Mouse (Mus musculus) liver, embryonic 12.5 days (tissue): Measurements from ENCODE around the gene Olfr108. TPM values are rescaled to one million over a fixed set of nuclear protein-coding genes. Genes with fewer than 3 reads are reported as not detected.

Source experiments
- ATAC-seq: fragments of 200-750 bp; cut with Nextera tagmentation; 2 replicates; pipeline ENCODE4 v1.8.0; 2017; ENCODE audit warnings: moderate number of reproducible peaks, mild to moderate bottlenecking, moderate library complexity
- H3K27ac ChIP-seq: fragments of 300-500 bp; sonication (generic); 2 replicates; pipeline ENCODE4 v1.5.1; 2016; ENCODE audit warnings: mild to moderate bottlenecking
- H3K27me3 ChIP-seq: fragments of 300-500 bp; sonication (generic); replicated peaks from 2 replicates; pipeline ENCODE4 v1.6.1; 2016; ENCODE audit warnings: mild to moderate bottlenecking, moderate library complexity
- H3K36me3 ChIP-seq: fragments of 300-500 bp; sonication (generic); 2 replicates; pipeline ENCODE4 v1.6.1; 2016; ENCODE audit warnings: mild to moderate bottlenecking, moderate library complexity
- H3K4me1 ChIP-seq: fragments of 300-500 bp; sonication (generic); 2 replicates; pipeline ENCODE4 v1.6.1; 2016
- H3K4me2 ChIP-seq: fragments of 300-500 bp; sonication (generic); 2 replicates; pipeline ENCODE4 v1.6.1; 2016; ENCODE audit warnings: mild to moderate bottlenecking, moderate library complexity
- H3K4me3 ChIP-seq: fragments of 300-500 bp; sonication (generic); 2 replicates; pipeline ENCODE4 v1.5.1; 2016; ENCODE audit warnings: mild to moderate bottlenecking, moderate library complexity
- H3K9ac ChIP-seq: fragments of 300-500 bp; sonication (generic); 2 replicates; pipeline ENCODE4 v1.6.1; 2016; ENCODE audit warnings: mild to moderate bottlenecking, moderate library complexity
- H3K9me3 ChIP-seq: fragments of 300-500 bp; sonication (generic); replicated peaks from 2 replicates; pipeline ENCODE4 v1.6.1; 2016; ENCODE audit warnings: mild to moderate bottlenecking, moderate library complexity
- WGBS: fragments of 180-500 bp; shearing (Covaris S2); methylation state at CpG from one replicate; pipeline ENCODE4 v1.1.7; 2016; ENCODE audit not compliant: insufficient replicate concordance; 5-methylcytosine and 5-hydroxymethylcytosine counted together
- polyA plus RNA-seq: library from polyadenylated mRNA; unstranded; fragments of >200 nt; fragmentation: Nextera tagmentation; extraction: Ambion mirVana; gene quantifications from 2 replicates; pipeline ENCODE4 v1.2.1, GENCODE M21; 2016

The Olfr108 gene
- polyA plus RNA-seq: not detected in 2 replicates

DNA sequence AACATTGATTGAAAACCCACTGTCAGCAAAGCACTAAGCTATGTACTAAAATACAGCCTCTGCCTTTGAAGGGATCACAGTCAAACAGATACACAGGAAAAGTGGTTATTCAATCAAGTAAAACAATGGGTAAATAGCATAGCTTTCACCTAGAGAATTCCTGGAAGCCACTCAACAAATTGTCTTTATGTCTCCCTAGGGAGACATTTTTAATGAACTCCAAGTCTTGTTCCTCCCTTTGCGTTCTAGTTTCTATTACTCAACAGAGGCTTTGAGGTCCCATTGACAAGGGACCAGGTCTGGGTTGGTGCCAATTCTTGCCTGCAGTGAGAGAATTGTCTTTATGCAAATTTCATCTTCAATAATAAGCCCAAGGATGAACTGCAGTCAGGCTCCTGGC, at the start of gene Olfr108:
Gene Olfr108, plus strand, starts transcription at position 301 of the 400 bp plus-strand sequence.
- no peak for ATAC-seq
- Histone ChIP-seq H3K4me2 (no peak within 1 kb of the TSS), H3K27ac (no peak within 1 kb of the TSS), H3K9me3 (no peaks in the 10 kb centered on the region), H3K27me3 (no peaks in the 10 kb centered on the region), H3K36me3 (no peaks in the 10 kb centered on the region), H3K4me3 (no peak within 1 kb of the TSS), H3K9ac (no peak within 1 kb of the TSS), H3K4me1 (no peaks in the 10 kb centered on the region)
- 65% methylated on average over 1 of the region's 1 CpGs for WGBS

DNA sequence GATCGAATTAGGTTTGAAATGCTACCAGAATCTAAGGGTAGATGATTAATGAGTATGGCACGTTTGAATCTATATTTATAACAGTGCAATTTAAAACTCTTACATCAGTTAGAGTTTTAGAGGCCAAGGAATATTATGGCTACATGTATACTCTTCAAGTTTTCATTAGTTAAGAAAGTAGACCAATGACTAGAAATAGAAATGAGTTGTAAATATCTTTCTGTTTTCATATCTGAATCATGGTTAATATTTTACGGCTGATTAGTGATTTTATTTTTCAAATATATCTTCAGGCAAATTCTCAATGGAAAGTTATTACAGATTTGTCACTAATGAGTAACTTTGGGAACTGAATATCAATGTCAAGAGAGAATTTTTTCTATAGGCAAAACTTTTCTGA, 46.4 kb upstream of the Olfr108 start, which contains the start of gene Olfr107:
Gene Olfr107, plus strand, starts transcription at position 301 of the 400 bp plus-strand sequence.
- no peak within 1 kb of the TSS for H3K9ac ChIP-seq
- H3K27ac ChIP-seq: no peak within 1 kb of the TSS
- WGBS: 57% methylated on average over 3 of the region's 3 CpGs
- H3K4me1 ChIP-seq: no peaks in the 10 kb centered on the region
- H3K27me3 ChIP-seq: no peaks in the 10 kb centered on the region
- H3K4me3 ChIP-seq: no peak within 1 kb of the TSS
- H3K9me3 ChIP-seq: no peaks in the 10 kb centered on the region
- no peak within 1 kb of the TSS for H3K4me2 ChIP-seq
- H3K36me3 ChIP-seq: no peaks in the 10 kb centered on the region
- no peak for ATAC-seq

DNA sequence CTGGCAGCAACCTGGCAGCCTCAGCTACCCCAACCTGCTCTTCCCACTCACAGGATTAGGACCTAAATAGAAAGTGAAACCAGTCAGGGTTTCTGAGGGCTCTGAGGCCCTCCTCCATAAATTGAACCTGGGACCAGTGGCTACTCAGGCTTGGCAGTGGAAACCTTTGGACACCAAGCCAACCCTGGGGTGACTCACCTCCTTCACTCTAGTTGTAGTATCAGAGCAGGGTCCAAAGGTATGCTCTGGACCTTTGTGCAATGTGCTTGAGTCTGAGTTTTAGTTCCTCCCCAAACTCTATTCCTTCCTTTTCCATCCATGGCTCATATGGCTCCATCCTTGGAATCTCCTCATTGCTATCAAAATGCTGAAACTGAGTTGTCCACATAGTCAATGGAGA, 31.9 kb upstream of the Olfr108 start:
- Histone ChIP-seq H3K4me3 (no peak overlapping the region), H3K27me3 (no peaks in the 10 kb centered on the region), H3K27ac (no peak overlapping the region), H3K9ac (no peak overlapping the region), H3K36me3 (no peaks in the 10 kb centered on the region), H3K4me2 (no peak overlapping the region), H3K9me3 (no peaks in the 10 kb centered on the region), H3K4me1 (no peaks in the 10 kb centered on the region)
- no peak for ATAC-seq

DNA sequence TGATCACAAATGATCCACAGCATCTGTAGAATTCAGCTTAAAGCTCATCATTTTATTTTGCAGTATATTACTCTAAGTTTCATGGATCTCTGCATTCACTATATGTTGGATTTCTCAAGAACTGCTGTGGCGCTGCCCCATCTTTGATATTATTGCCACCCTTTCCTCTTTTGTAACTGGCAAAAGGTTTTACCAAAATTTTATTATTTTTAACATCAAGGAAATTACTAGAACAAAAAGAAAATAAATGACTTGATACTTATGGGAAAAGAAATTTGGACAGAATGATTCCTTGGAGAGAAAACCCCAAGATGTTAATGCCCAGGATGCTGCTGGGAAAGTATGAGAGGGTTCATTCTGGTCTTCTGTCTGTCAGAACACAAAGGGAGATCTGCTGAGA, 13.3 kb downstream of the Olfr108 start, which contains the start of gene Olfr109:
Gene Olfr109, plus strand, starts transcription at position 301 of the 400 bp plus-strand sequence.
- Histone ChIP-seq H3K4me3 (no peak within 1 kb of the TSS), H3K36me3 (no peaks in the 10 kb centered on the region), H3K4me1 (no peaks in the 10 kb centered on the region), H3K4me2 (no peak within 1 kb of the TSS), H3K27ac (no peak within 1 kb of the TSS), H3K27me3 (no peaks in the 10 kb centered on the region), H3K9ac (no peak within 1 kb of the TSS), H3K9me3 (no peaks in the 10 kb centered on the region)
- no peak for ATAC-seq
- 80% methylated on average over 1 of the region's 1 CpGs for WGBS

DNA sequence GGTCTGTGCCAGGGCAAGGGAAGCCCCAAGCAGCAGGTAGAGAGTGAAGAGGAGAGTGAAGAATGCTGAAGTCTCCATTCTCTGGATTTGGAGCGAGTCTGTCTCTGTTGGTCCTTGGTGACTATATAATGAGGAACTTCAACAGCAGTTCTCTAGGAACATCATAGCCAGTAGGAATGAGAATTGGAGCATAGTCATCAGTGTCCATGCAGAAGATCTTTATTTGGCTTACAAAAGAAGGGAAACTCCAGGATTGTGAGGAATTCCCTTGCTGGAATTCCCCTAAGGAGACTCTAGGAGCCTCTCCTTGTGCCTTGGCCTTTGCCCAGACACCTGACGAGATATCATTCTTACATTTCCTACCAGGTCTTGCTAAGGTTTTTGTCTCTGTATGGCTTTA, 38.2 kb downstream of the Olfr108 start, which contains the start of gene H2-M2:
Gene H2-M2, minus strand, starts transcription at position 101 of the 400 bp plus-strand sequence.
- Histone ChIP-seq H3K27ac (no peak within 1 kb of the TSS), H3K4me2 (no peak within 1 kb of the TSS), H3K4me3 (no peak within 1 kb of the TSS), H3K27me3 (no peaks in the 10 kb centered on the region), H3K36me3 (no peaks in the 10 kb centered on the region), H3K9ac (no peak within 1 kb of the TSS), H3K4me1 (no peaks in the 10 kb centered on the region), H3K9me3 (no peaks in the 10 kb centered on the region)
- ATAC-seq: no peak
- WGBS: 69% methylated on average over 2 of the region's 2 CpGs

GRCm38 (mm10) chr17:37491930-37492518, 46.7 kb downstream of the Olfr108 start, which contains the start of gene Olfr110:
Olfr110 (plus strand) TSS chr17:37492468.
- Histone ChIP-seq H3K9ac (no peak within 1 kb of the TSS), H3K27ac (no peak within 1 kb of the TSS), H3K4me3 (no peak within 1 kb of the TSS), H3K27me3 (no peaks in the 10 kb centered on the region), H3K9me3 (no peaks in the 10 kb centered on the region), H3K4me1 (no peaks in the 10 kb centered on the region), H3K36me3 (no peaks in the 10 kb centered on the region), H3K4me2 (no peak within 1 kb of the TSS)
- WGBS: 19% methylated on average over 1 of the region's 1 CpGs
- ATAC-seq: no peak

Other genes with a start within 250 kb of the Olfr108 start
- not detected in 2 replicates for gene Olfr94, start 244.5 kb upstream of the Olfr108 start, polyA plus RNA-seq
- not detected in 2 replicates for gene Olfr95, start 232.4 kb upstream of the Olfr108 start, polyA plus RNA-seq
- not detected in 2 replicates for gene Olfr96, start 225.3 kb upstream of the Olfr108 start, polyA plus RNA-seq
- not detected in 2 replicates for gene Olfr97, start 208.2 kb upstream of the Olfr108 start, polyA plus RNA-seq
- not detected in 2 replicates for gene Olfr98, start 181.7 kb upstream of the Olfr108 start, polyA plus RNA-seq
- 1.1 and 1.5 TPM in 2 replicates for gene H2-M3, start 175.3 kb upstream of the Olfr108 start, polyA plus RNA-seq
- gene Olfr99, start 162.0 kb upstream of the Olfr108 start, polyA plus RNA-seq: not detected in 2 replicates
- not detected in 2 replicates for gene Olfr101, start 141.2 kb upstream of the Olfr108 start, polyA plus RNA-seq
- gene Olfr102, start 128.4 kb upstream of the Olfr108 start, polyA plus RNA-seq: not detected in 2 replicates
- gene Olfr103, start 105.8 kb upstream of the Olfr108 start, polyA plus RNA-seq: not detected in 2 replicates
- not detected in 2 replicates for gene Olfr104-ps, start 85.9 kb upstream of the Olfr108 start, polyA plus RNA-seq
- gene Olfr105-ps, start 66.4 kb upstream of the Olfr108 start, polyA plus RNA-seq: not detected in 2 replicates
- not detected in 2 replicates for gene Olfr106-ps, start 55.1 kb upstream of the Olfr108 start, polyA plus RNA-seq
- gene Olfr107, start 46.3 kb upstream of the Olfr108 start, polyA plus RNA-seq: not detected in 2 replicates
- not detected in 2 replicates for gene Olfr109, start 13.4 kb downstream of the Olfr108 start, polyA plus RNA-seq
- gene H2-M2, start 38.1 kb downstream of the Olfr108 start, polyA plus RNA-seq: not detected in 2 replicates
- not detected in 2 replicates for gene Olfr110, start 47.0 kb downstream of the Olfr108 start, polyA plus RNA-seq
- not detected in 2 replicates for gene Olfr111, start 62.5 kb downstream of the Olfr108 start, polyA plus RNA-seq
- gene Olfr112, start 124.0 kb downstream of the Olfr108 start, polyA plus RNA-seq: not detected in 2 replicates
- not detected in 2 replicates for gene Olfr113, start 132.2 kb downstream of the Olfr108 start, polyA plus RNA-seq
- gene Olfr114, start 147.3 kb downstream of the Olfr108 start, polyA plus RNA-seq: not detected in 2 replicates
- not detected in 2 replicates for gene Olfr115, start 181.6 kb downstream of the Olfr108 start, polyA plus RNA-seq
- gene Olfr116, start 181.7 kb downstream of the Olfr108 start, polyA plus RNA-seq: not detected in 2 replicates
- gene Olfr117, start 218.3 kb downstream of the Olfr108 start, polyA plus RNA-seq: not detected in 2 replicates
- not detected in 2 replicates for gene Olfr118, start 221.5 kb downstream of the Olfr108 start, polyA plus RNA-seq